Mouse (Mus musculus) ovary, adult 18-20 months (tissue): ENCODE measurements around the gene Prl8a6.

Experiments used
- DNase-seq: peaks from one replicate; pipeline ENCODE4 v3.0.0; 2022; ENCODE audit warnings: low spot score, mixed read lengths

Prl8a6 gene

GRCm38 (mm10) chr13:27438588-27438987, at the start of gene Prl8a6:
Gene Prl8a6, minus strand, starts transcription at chr13:27438688.
- DNase-seq: no peak

- DNase-seq: no peak
Observed at GRCm38 (mm10) chr13:27433159-27433558, 5.3 kb downstream of the Prl8a6 start.

GRCm38 (mm10) chr13:27413640-27414039, 24.8 kb downstream of the Prl8a6 start:
- no peak for DNase-seq

GRCm38 (mm10) chr13:27399061-27399724, 39.3 kb downstream of the Prl8a6 start:
- DNase-seq: no peak

GRCm38 (mm10) chr13:27390746-27391145, 47.7 kb downstream of the Prl8a6 start, which contains the start of gene Prl2b1:
Gene Prl2b1, minus strand, starts transcription at chr13:27390846.
- DNase-seq: no peak
